Mouse (Mus musculus): ENCODE data around the gene Hoxb6. TPM values are rescaled to one million over a fixed set of nuclear protein-coding genes. Genes with fewer than 3 reads are reported as not detected.

Hoxb6 gene
- polyA plus RNA-seq, 1 experiment from 2014 or later = not detected

- ATAC-seq (no peak), DNase-seq (ENCODE audit: low spot score) (no peak)
- Histone ChIP-seq H3K27ac (ENCODE audit: low read depth, low read length) (no peak overlapping the region), H3K27me3 (replicated peaks; ENCODE audit: control insufficient read depth, insufficient read depth, low read length) (peaks cover 100% of the 10 kb centered on the region), H3K36me3 (ENCODE audit: control insufficient read depth, insufficient read depth, low read length) (no peaks in the 10 kb centered on the region), H3K4me2 (ENCODE audit: low read length) (no peak overlapping the region), H3K4me1 (ENCODE audit: control insufficient read depth, insufficient read depth, low read length) (no peaks in the 10 kb centered on the region), H3K9ac (ENCODE audit: low read length) (no peak overlapping the region), H3K9me3 (replicated peaks; ENCODE audit: control insufficient read depth, low read length) (no peaks in the 10 kb centered on the region), H3K4me3 (ENCODE audit: low read depth, low read length) (no peak overlapping the region)
- 2% methylated on average over 22 of the region's 22 CpGs for WGBS
Observed at GRCm38 (mm10) chr11:96325747-96326212, 33.5 kb downstream of the Hoxb6 start.

- H3K9ac ChIP-seq (ENCODE audit: low read length) = no peak overlapping the region
- no peak overlapping the region for H3K4me2 ChIP-seq (ENCODE audit: low read length)
- H3K4me1 ChIP-seq (ENCODE audit: control insufficient read depth, insufficient read depth, low read length) = no peaks in the 10 kb centered on the region
- no peak overlapping the region for H3K27ac ChIP-seq (ENCODE audit: low read depth, low read length)
- DNase-seq (ENCODE audit: low spot score) (no peak), ATAC-seq (no peak)
- H3K36me3 ChIP-seq (ENCODE audit: control insufficient read depth, insufficient read depth, low read length) = no peaks in the 10 kb centered on the region
- H3K9me3 ChIP-seq (replicated peaks; ENCODE audit: control insufficient read depth, low read length) = no peaks in the 10 kb centered on the region
- peaks cover 100% of the 10 kb centered on the region for H3K27me3 ChIP-seq (replicated peaks; ENCODE audit: control insufficient read depth, insufficient read depth, low read length)
- 2% methylated on average over 12 of the region's 12 CpGs for WGBS
- H3K4me3 ChIP-seq (ENCODE audit: low read depth, low read length) = no peak overlapping the region
Observed at GRCm38 (mm10) chr11:96326705-96327104, 34.4 kb downstream of the Hoxb6 start.

DNA sequence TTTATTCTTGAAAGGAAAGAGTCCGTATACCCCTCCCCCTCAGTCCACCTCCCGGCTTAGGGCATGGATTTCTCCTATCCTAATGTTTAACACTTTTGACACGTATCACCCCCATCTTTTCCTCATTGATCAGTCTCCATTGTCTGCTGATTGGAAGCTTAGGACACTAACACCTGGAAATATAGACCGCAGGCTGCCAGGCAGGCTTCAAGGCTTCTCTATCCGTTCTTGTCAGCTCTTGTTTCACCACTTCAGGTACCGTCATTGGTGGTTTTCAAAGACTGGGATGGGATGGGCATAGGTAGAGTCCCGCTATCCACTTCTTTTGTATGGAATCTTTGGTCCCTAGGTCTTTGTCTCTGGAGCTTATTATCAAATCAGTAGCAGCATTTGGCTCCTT is 34.8 kb downstream of the Hoxb6 start:
- Histone ChIP-seq H3K9me3 (replicated peaks; ENCODE audit: control insufficient read depth, low read length) (no peaks in the 10 kb centered on the region), H3K27me3 (replicated peaks; ENCODE audit: control insufficient read depth, insufficient read depth, low read length) (peaks cover 100% of the 10 kb centered on the region), H3K4me2 (ENCODE audit: low read length) (no peak overlapping the region), H3K9ac (ENCODE audit: low read length) (no peak overlapping the region), H3K27ac (ENCODE audit: low read depth, low read length) (no peak overlapping the region), H3K4me3 (ENCODE audit: low read depth, low read length) (no peak overlapping the region), H3K36me3 (ENCODE audit: control insufficient read depth, insufficient read depth, low read length) (no peaks in the 10 kb centered on the region), H3K4me1 (ENCODE audit: control insufficient read depth, insufficient read depth, low read length) (no peaks in the 10 kb centered on the region)
- 1% methylated on average over 7 of the region's 7 CpGs for WGBS
- DNase-seq (ENCODE audit: low spot score) (no peak), ATAC-seq (no peak)

DNA sequence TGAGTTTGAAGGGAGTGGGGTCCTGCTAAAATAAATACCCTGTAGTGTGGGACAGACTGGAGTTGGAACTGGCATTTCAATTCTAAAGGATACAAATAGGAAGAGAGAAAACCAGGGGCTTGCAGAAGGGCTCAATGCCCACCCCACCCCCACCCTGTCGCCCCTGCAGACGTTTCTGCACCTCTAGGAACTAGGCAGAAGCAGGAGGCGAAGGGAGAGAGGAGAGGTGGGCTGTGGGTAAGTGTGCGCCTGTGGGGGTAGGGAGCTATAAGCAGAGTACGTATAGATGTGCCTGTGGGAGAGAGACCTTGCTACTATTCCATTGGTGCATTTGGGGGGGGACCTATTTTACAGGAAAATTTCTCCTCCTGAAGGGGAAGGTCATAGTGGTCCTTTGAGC is 35.5 kb downstream of the Hoxb6 start:
- Histone ChIP-seq H3K4me3 (ENCODE audit: low read depth, low read length) (no peak overlapping the region), H3K9ac (ENCODE audit: low read length) (no peak overlapping the region)
- ATAC-seq = no peak

GRCm38 (mm10) chr11:96328605-96329004 is 36.3 kb downstream of the Hoxb6 start:
- Histone ChIP-seq H3K4me3 (ENCODE audit: low read depth, low read length) (no peak overlapping the region), H3K4me2 (ENCODE audit: low read length) (no peak overlapping the region), H3K27me3 (replicated peaks; ENCODE audit: control insufficient read depth, insufficient read depth, low read length) (peaks cover 100% of the 10 kb centered on the region), H3K9me3 (replicated peaks; ENCODE audit: control insufficient read depth, low read length) (no peaks in the 10 kb centered on the region), H3K4me1 (ENCODE audit: control insufficient read depth, insufficient read depth, low read length) (no peaks in the 10 kb centered on the region), H3K36me3 (ENCODE audit: control insufficient read depth, insufficient read depth, low read length) (no peaks in the 10 kb centered on the region), H3K9ac (ENCODE audit: low read length) (no peak overlapping the region), H3K27ac (ENCODE audit: low read depth, low read length) (no peak overlapping the region)
- ATAC-seq (no peak), DNase-seq (ENCODE audit: low spot score) (no peak)
- 3% methylated on average over 8 of the region's 8 CpGs for WGBS

More for the DNA sequence above, 35.5 kb downstream of the Hoxb6 start:
- no peaks in the 10 kb centered on the region for H3K9me3 ChIP-seq (replicated peaks; ENCODE audit: control insufficient read depth, low read length)
- H3K36me3 ChIP-seq (ENCODE audit: control insufficient read depth, insufficient read depth, low read length) = no peaks in the 10 kb centered on the region
- H3K4me2 ChIP-seq (ENCODE audit: low read length) = no peak overlapping the region
- DNase-seq (ENCODE audit: low spot score) = no peak
- H3K4me1 ChIP-seq (ENCODE audit: control insufficient read depth, insufficient read depth, low read length) = no peaks in the 10 kb centered on the region
- H3K27ac ChIP-seq (ENCODE audit: low read depth, low read length) = no peak overlapping the region
- peaks cover 100% of the 10 kb centered on the region for H3K27me3 ChIP-seq (replicated peaks; ENCODE audit: control insufficient read depth, insufficient read depth, low read length)
- under 1% methylated on average over 5 of the region's 5 CpGs for WGBS

DNA sequence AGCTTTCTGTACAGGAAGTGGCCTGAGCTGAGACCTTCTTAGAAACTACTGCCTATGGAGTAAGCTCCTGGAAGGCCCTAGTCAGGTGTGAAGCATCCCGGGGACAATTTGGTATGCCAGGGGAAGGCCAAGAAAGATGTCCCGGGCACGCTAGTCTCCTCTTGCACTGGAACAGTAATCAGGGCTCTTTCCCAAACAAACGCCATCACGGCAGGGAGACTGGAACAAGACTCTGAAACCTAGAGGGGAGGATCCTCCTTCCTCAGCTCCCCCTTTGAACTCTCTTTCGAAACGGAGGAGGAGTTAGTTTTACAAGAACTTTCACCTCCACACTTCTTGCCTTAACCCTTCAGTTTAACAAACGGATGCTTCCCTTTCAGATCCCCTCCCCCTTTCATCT is 39.8 kb downstream of the Hoxb6 start:
- Histone ChIP-seq H3K4me2 (ENCODE audit: low read length) (no peak overlapping the region), H3K36me3 (ENCODE audit: control insufficient read depth, insufficient read depth, low read length) (no peaks in the 10 kb centered on the region), H3K4me3 (ENCODE audit: low read depth, low read length) (no peak overlapping the region), H3K4me1 (ENCODE audit: control insufficient read depth, insufficient read depth, low read length) (no peaks in the 10 kb centered on the region), H3K27ac (ENCODE audit: low read depth, low read length) (no peak overlapping the region), H3K27me3 (replicated peaks; ENCODE audit: control insufficient read depth, insufficient read depth, low read length) (peaks cover 100% of the 10 kb centered on the region), H3K9me3 (replicated peaks; ENCODE audit: control insufficient read depth, low read length) (no peaks in the 10 kb centered on the region), H3K9ac (ENCODE audit: low read length) (no peak overlapping the region)
- 1% methylated on average over 8 of the region's 8 CpGs for WGBS
- DNase-seq (ENCODE audit: low spot score) = no peak
- ATAC-seq = no peak

DNA sequence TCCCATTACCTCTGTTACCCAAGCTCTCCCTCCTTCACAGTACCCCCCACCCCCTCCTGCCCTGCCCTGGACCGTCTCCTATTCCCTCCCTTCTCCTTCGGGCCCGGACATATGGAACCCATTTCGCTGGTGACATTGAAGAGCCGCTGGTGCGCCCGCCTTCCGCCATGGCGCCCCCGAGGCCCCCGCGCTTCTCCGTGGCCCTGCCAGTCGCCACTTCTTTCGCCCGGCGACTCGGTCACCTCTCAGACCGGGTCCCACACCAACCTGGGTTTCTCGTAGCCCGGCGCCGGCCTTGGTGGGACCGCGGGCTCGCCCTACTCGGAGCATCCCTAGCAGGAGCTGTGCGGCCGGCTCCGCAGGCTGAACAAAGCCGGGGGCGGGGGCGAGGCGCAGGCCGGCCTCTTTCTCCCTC is 40.3 kb downstream of the Hoxb6 start:
- Histone ChIP-seq H3K4me1 (ENCODE audit: control insufficient read depth, insufficient read depth, low read length) (no peaks in the 10 kb centered on the region), H3K9ac (ENCODE audit: low read length) (no peak overlapping the region), H3K4me3 (ENCODE audit: low read depth, low read length) (no peak overlapping the region), H3K9me3 (replicated peaks; ENCODE audit: control insufficient read depth, low read length) (no peaks in the 10 kb centered on the region), H3K36me3 (ENCODE audit: control insufficient read depth, insufficient read depth, low read length) (no peaks in the 10 kb centered on the region), H3K27me3 (replicated peaks; ENCODE audit: control insufficient read depth, insufficient read depth, low read length) (peaks cover 100% of the 10 kb centered on the region), H3K27ac (ENCODE audit: low read depth, low read length) (no peak overlapping the region), H3K4me2 (ENCODE audit: low read length) (no peak overlapping the region)
- DNase-seq (ENCODE audit: low spot score) = no peak
- no peak for ATAC-seq
- WGBS = under 1% methylated on average over 28 of the region's 35 CpGs

DNA sequence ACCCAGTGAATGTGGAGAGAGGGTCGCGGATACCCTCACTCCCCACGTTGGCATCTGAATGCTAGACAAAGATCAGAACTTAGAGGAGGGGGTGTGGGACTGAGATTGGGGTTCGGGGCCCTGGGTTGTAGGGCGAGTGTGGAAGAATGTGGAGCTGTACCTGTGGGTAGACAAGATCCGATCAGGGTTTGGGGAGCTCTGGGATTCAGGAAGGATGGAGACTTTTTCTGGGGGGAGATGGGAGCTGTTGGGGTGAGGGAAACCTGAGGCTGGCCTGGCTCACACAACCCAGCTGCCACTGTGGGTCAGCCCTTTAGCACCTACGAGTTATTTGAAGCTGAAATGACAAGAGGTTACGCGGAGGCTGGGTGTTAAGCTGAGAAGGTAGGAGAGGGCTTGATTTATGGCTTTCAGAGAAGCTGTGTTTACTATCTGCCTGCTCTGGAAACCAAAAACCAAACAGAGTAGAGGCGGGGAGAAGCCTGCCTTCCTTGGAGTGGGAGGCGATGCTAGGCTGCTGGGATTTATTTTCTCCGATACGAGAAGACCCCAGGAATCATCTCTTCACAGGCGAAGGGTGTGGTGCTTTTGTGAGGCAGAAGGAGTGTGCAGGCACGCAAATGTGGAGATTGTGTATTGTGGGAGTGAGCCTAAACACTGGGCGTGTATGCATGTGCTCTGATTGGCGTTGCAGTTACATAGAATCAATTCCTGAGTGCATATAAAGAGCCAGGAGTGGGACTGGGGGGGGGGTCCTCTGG is 41.1 kb downstream of the Hoxb6 start:
- peaks cover 100% of the 10 kb centered on the region for H3K27me3 ChIP-seq (replicated peaks; ENCODE audit: control insufficient read depth, insufficient read depth, low read length)
- H3K4me3 ChIP-seq (ENCODE audit: low read depth, low read length) = no peak overlapping the region
- ATAC-seq (no peak), DNase-seq (ENCODE audit: low spot score) (no peak)
- WGBS = 3% methylated on average over 17 of the region's 17 CpGs
- H3K4me1 ChIP-seq (ENCODE audit: control insufficient read depth, insufficient read depth, low read length) = no peaks in the 10 kb centered on the region
- H3K9ac ChIP-seq (ENCODE audit: low read length) = no peak overlapping the region
- no peaks in the 10 kb centered on the region for H3K36me3 ChIP-seq (ENCODE audit: control insufficient read depth, insufficient read depth, low read length)
- no peak overlapping the region for H3K27ac ChIP-seq (ENCODE audit: low read depth, low read length)
- no peaks in the 10 kb centered on the region for H3K9me3 ChIP-seq (replicated peaks; ENCODE audit: control insufficient read depth, low read length)
- no peak overlapping the region for H3K4me2 ChIP-seq (ENCODE audit: low read length)

DNA sequence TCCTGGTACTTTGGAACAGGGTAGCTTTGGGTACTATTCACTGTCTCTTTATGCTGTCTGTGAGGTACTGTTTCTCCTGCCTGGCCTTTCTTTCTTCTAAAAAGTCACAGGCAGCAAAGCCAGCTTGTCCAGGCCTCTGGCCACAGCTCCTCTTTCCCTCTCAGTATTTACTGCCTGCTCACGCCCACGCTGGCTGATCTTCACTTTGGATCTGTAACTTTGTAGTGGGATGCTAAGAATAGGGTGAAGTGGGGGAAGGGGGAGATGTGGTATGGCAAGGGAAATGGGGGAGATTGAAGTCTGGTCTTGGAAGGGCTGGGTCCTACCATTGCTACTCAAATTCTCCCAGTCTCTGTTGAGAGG is 41.7 kb downstream of the Hoxb6 start:
- H3K4me1 ChIP-seq (ENCODE audit: control insufficient read depth, insufficient read depth, low read length) = no peaks in the 10 kb centered on the region
- H3K9ac ChIP-seq (ENCODE audit: low read length) = no peak overlapping the region
- 0% methylated on average over 2 of the region's 2 CpGs for WGBS
- ATAC-seq (no peak), DNase-seq (ENCODE audit: low spot score) (no peak)
- H3K9me3 ChIP-seq (replicated peaks; ENCODE audit: control insufficient read depth, low read length) = no peaks in the 10 kb centered on the region
- no peak overlapping the region for H3K27ac ChIP-seq (ENCODE audit: low read depth, low read length)
- no peak overlapping the region for H3K4me3 ChIP-seq (ENCODE audit: low read depth, low read length)
- H3K36me3 ChIP-seq (ENCODE audit: control insufficient read depth, insufficient read depth, low read length) = no peaks in the 10 kb centered on the region
- H3K4me2 ChIP-seq (ENCODE audit: low read length) = no peak overlapping the region
- peaks cover 100% of the 10 kb centered on the region for H3K27me3 ChIP-seq (replicated peaks; ENCODE audit: control insufficient read depth, insufficient read depth, low read length)

Measured in forebrain, embryonic 14.5 days (tissue).